Mouse (Mus musculus) heart, adult 2 months (tissue): ENCODE results near the gene Mtus2. TPM values are rescaled to one million over a fixed set of nuclear protein-coding genes. Genes with fewer than 3 reads are reported as not detected.

ENCODE experiments used
- DNase-seq, 2 experiments: peaks; one replicate each; pipeline ENCODE4 v3.0.0; 2021
- H3K27ac ChIP-seq: fragments of 200-600 bp; 2 replicates; pipeline ENCODE4 v1.8.1; 2022
- H3K27me3 ChIP-seq: fragments of 200-500 bp; 2 replicates; pipeline ENCODE4 v1.6.1; 2012; ENCODE audit warnings: mild to moderate bottlenecking, low read length, inconsistent platforms, mixed read lengths; ENCODE audit not compliant: control insufficient read depth, insufficient read depth
- H3K36me3 ChIP-seq: fragments of 200-500 bp; 2 replicates; pipeline ENCODE4 v1.6.1; 2012; ENCODE audit warnings: low read length, inconsistent platforms; ENCODE audit not compliant: control insufficient read depth, insufficient read depth
- H3K4me1 ChIP-seq: fragments of 200-500 bp; 2 replicates; pipeline ENCODE4 v1.6.1; 2011; ENCODE audit warnings: low read length; ENCODE audit not compliant: control insufficient read depth, insufficient read depth
- H3K4me3 ChIP-seq: fragments of 200-600 bp; 2 replicates; pipeline ENCODE4 v1.8.1; 2022
- H3K79me2 ChIP-seq: fragments of 200-500 bp; replicated peaks from 2 replicates; pipeline ENCODE4 v1.6.1; 2012; ENCODE audit warnings: mild to moderate bottlenecking, inconsistent platforms, low read length, moderate library complexity, mixed read lengths; ENCODE audit not compliant: control insufficient read depth, insufficient read depth
- H3K9ac ChIP-seq: fragments of 200-500 bp; 2 replicates; pipeline ENCODE4 v1.6.1; 2012; ENCODE audit warnings: low read depth, mild to moderate bottlenecking, control low read depth, inconsistent platforms, low read length, mixed read lengths
- CTCF ChIP-seq: fragments of 200-600 bp; IDR thresholded peaks from 2 replicates; pipeline ENCODE4 v1.8.1; 2022; ENCODE audit warnings: antibody characterized with exemption, mild to moderate bottlenecking, moderate library complexity
- EP300 ChIP-seq: fragments of 200-500 bp; IDR thresholded peaks from 2 replicates; pipeline ENCODE4 v1.6.1; 2011; ENCODE audit warnings: low read depth, low read length, control low read depth; ENCODE audit not compliant: insufficient read depth
- POLR2A ChIP-seq: fragments of 200-500 bp; IDR thresholded peaks from 2 replicates; pipeline ENCODE4 v1.6.1; 2011; ENCODE audit warnings: mild to moderate bottlenecking, low read depth, low read length, control low read depth; ENCODE audit not compliant: insufficient read depth
- WGBS: fragments of 180-500 bp; shearing (Covaris S2); methylation state at CpG from one replicate; pipeline ENCODE4 v1.1.7; 2018; 5-methylcytosine and 5-hydroxymethylcytosine counted together
- intact Hi-C: fragments of 180-260 bp; cut with DNase I; formaldehyde crosslinking; loops from one replicate; pipeline ENCODE4 v1.15.1; 2025
- polyA plus RNA-seq: library from polyadenylated mRNA; depleted of rRNA; stranded (reverse); fragments of >200 nt; gene quantifications from 2 replicates; pipeline ENCODE4 v1.2.3, GENCODE M21; 2012
- total RNA-seq, 2 experiments: library from RNA; stranded (reverse); gene quantifications; 2 replicates each; pipeline ENCODE4 v1.2.3; 2021

Gene Mtus2
- total and polyA plus RNA-seq, 3 experiments = 53.5 to 109 (median 96.9) TPM

- TF ChIP-seq CTCF (no peak), EP300 (no peak), POLR2A (no peak)
Measured at GRCm38 (mm10) chr5:148015383-148015782, 58.3 kb downstream of the Mtus2 start.

GRCm38 (mm10) chr5:148017371-148017770 is 60.3 kb downstream of the Mtus2 start:
- Histone ChIP-seq H3K4me1 (no peaks in the 10 kb centered on the region), H3K27me3 (no peaks in the 10 kb centered on the region), H3K4me3 (no peak overlapping the region), H3K36me3 (no peaks in the 10 kb centered on the region), H3K27ac (no peak overlapping the region), H3K79me2 (no peaks in the 10 kb centered on the region), H3K9ac (no peak overlapping the region)
- intact Hi-C loops = no loop called here
- DNase-seq = no peak
- WGBS = 93% methylated on average over 11 of the region's 11 CpGs
- TF ChIP-seq POLR2A (no peak), CTCF (no peak), EP300 (no peak)

More at GRCm38 (mm10) chr5:148015383-148015782, 58.3 kb downstream of the Mtus2 start:
- Histone ChIP-seq H3K79me2 (no peaks in the 10 kb centered on the region), H3K9ac (no peak overlapping the region), H3K27ac (no peak overlapping the region), H3K4me3 (no peak overlapping the region), H3K36me3 (no peaks in the 10 kb centered on the region), H3K4me1 (no peaks in the 10 kb centered on the region), H3K27me3 (no peaks in the 10 kb centered on the region)
- DNase-seq = no peak
- intact Hi-C loops = no loop called here
- WGBS = 35% methylated on average over 8 of the region's 8 CpGs

- intact Hi-C loops = no loop called here
- no peaks in the 10 kb centered on the region for H3K36me3 ChIP-seq
- no peak overlapping the region for H3K4me3 ChIP-seq
- no peaks in the 10 kb centered on the region for H3K4me1 ChIP-seq
- no peak for TF ChIP-seq POLR2A
- TF ChIP-seq EP300 = no peak
- no peak for TF ChIP-seq CTCF
- DNase-seq = no peak
- WGBS = 89% methylated on average over 4 of the region's 4 CpGs
- H3K79me2 ChIP-seq = no peaks in the 10 kb centered on the region
- no peak overlapping the region for H3K9ac ChIP-seq
- H3K27ac ChIP-seq = no peak overlapping the region
- H3K27me3 ChIP-seq = no peaks in the 10 kb centered on the region
Measured at GRCm38 (mm10) chr5:148022784-148023183, 65.7 kb downstream of the Mtus2 start.

GRCm38 (mm10) chr5:148026401-148027349 is 69.6 kb downstream of the Mtus2 start:
- Histone ChIP-seq H3K9ac (no peak overlapping the region), H3K36me3 (no peaks in the 10 kb centered on the region), H3K79me2 (no peaks in the 10 kb centered on the region), H3K27ac (peak overlapping the region; percentile 70), H3K4me3 (0 out of 2 replicates have a peak overlapping the region, but pooled peaks have one; percentile 26), H3K4me1 (no peaks in the 10 kb centered on the region), H3K27me3 (no peaks in the 10 kb centered on the region)
- intact Hi-C loops = loop anchor here (5.0 kb wide), 1 partner anchor 64 kb away; no protein-coding TSS in a partner anchor
- peak; percentile 56 for TF ChIP-seq CTCF
- peak; percentile 21; the same call in 1 of the 2 replicates for TF ChIP-seq POLR2A
- TF ChIP-seq EP300 = no peak
- WGBS = 51% methylated on average over 26 of the region's 26 CpGs
- DNase-seq = peak; percentile 35 to 47

GRCm38 (mm10) chr5:148027985-148028384 is 70.9 kb downstream of the Mtus2 start:
- H3K4me1 ChIP-seq = no peaks in the 10 kb centered on the region
- H3K27ac ChIP-seq = no peak overlapping the region
- H3K79me2 ChIP-seq = no peaks in the 10 kb centered on the region
- DNase-seq = no peak
- TF ChIP-seq CTCF (no peak), POLR2A (no peak), EP300 (no peak)
- no peak overlapping the region for H3K4me3 ChIP-seq
- intact Hi-C loops = loop anchor here (5.0 kb wide), 1 partner anchor 66 kb away; no protein-coding TSS in a partner anchor
- 68% methylated on average over 13 of the region's 13 CpGs for WGBS
- H3K9ac ChIP-seq = no peak overlapping the region
- H3K27me3 ChIP-seq = no peaks in the 10 kb centered on the region
- no peaks in the 10 kb centered on the region for H3K36me3 ChIP-seq

- WGBS = 93% methylated on average over 7 of the region's 7 CpGs
- Histone ChIP-seq H3K9ac (no peak overlapping the region), H3K4me1 (no peaks in the 10 kb centered on the region), H3K79me2 (no peaks in the 10 kb centered on the region), H3K27ac (no peak overlapping the region), H3K27me3 (no peaks in the 10 kb centered on the region), H3K36me3 (no peaks in the 10 kb centered on the region), H3K4me3 (no peak overlapping the region)
- intact Hi-C loops = no loop called here
- no peak for DNase-seq
- TF ChIP-seq EP300 (no peak), POLR2A (no peak), CTCF (no peak)
Measured at GRCm38 (mm10) chr5:148041661-148042060, 84.5 kb downstream of the Mtus2 start.
